Mouse (Mus musculus) heart, postnatal 0 days (tissue): ENCODE measurements around the gene Eif4e2.

Experiments
- CTCF ChIP-seq: IDR thresholded peaks from 2 replicates; pipeline ENCODE4 v1.5.1; 2016; ENCODE audit warnings: antibody characterized with exemption, control low read depth, low read depth
- EP300 ChIP-seq: IDR thresholded peaks from 2 replicates; pipeline ENCODE4 v1.6.1; 2016; ENCODE audit warnings: antibody characterized with exemption, low read depth

DNA sequence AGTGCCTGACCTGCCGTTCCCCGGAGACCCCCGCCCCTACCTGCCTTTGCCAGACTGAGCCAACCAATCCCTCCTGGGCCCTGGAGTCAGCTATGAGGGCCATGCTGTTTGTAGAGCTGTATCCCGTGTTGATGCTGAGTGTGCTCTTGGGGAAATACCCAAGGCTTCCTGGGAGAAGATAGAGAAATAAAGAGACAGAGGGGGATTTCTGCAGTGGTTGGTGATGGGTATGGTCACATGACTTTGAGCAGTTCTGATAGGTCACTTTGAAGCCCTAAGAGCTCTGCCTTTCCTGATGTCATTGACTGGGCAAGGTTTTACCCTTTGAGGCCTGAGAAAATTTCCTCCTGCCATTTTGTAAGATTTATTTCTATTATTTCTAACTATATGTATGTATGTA lies 2.3 kb upstream of the Eif4e2 start:
- TF ChIP-seq CTCF (no peak), EP300 (no peak)
